Mouse (Mus musculus): ENCODE measurements around the gene Gm14412.
"Not testable (repeated sequence)": the region's sequence is repeated elsewhere in the genome, so short reads cannot be mapped to it uniquely, and the experiment has no call there.

Gm14412 gene

DNA sequence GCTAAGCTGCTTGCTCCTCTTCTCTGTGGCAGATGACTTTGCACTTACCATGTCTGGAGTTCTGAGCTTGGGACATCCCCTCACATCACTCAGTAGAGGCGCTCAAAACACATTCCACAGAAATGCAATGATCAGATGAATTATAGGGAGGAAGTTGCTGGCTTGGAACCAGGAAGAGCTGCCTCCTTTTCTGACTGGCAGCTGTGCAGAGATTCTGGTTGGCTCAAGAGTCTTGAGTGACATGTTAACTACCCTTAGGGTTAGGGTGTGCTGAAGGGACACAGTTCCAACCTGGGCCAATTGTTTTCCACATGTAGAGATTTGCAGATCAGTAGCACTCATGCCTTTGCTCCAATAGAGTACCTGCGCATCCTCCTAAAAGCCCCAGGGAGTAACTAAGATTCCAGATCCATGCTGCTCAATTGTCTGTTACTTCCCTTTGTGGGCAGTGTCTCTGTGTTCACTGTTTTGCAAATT, at the start of gene Gm14412:
Gene Gm14412, minus strand, starts transcription at position 51 of the 477 bp plus-strand sequence.
- not testable (repeated sequence) for DNase-seq (ENCODE audit: inconsistent age in 2 of 2, low spot score in 1 of 2)

- DNase-seq (ENCODE audit: inconsistent age in 2 of 2, low spot score in 1 of 2) = peak in 1 of 2 experiments; percentile 21
Observed at GRCm38 (mm10) chr2:177329661-177330292, 5.7 kb upstream of the Gm14412 start.

DNA sequence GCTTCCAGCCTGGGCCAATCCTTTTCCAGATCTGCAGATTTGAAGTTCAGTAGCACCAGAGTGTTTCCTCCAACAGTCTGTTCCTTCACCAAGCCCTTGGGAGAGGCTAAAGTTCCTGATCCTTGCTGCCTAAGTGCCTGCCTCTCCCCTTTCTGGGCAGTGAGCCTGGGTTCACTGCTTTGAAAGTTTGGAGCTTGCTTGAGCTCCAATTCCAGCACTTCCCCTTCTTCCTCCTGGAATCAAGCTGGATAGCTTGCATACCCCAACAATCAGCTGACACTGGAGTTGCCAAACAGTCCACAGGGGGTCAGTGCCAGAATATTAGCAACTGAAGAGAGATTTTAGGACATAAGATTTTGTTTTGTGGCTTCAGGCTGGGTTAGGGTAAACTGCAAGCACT, 2.7 kb downstream of the Gm14412 start:
- DNase-seq (ENCODE audit: inconsistent age in 2 of 2, low spot score in 1 of 2) = peak in 1 of 2 experiments; percentile 23

- peak in 1 of 2 experiments; percentile 40 for DNase-seq (ENCODE audit: inconsistent age in 2 of 2, low spot score in 1 of 2)
Observed at GRCm38 (mm10) chr2:177320786-177321320, 3.3 kb downstream of the Gm14412 start.

- DNase-seq (ENCODE audit: inconsistent age in 2 of 2, low spot score in 1 of 2) = no peak
Observed at GRCm38 (mm10) chr2:177318996-177319395, 5.1 kb downstream of the Gm14412 start.

DNA sequence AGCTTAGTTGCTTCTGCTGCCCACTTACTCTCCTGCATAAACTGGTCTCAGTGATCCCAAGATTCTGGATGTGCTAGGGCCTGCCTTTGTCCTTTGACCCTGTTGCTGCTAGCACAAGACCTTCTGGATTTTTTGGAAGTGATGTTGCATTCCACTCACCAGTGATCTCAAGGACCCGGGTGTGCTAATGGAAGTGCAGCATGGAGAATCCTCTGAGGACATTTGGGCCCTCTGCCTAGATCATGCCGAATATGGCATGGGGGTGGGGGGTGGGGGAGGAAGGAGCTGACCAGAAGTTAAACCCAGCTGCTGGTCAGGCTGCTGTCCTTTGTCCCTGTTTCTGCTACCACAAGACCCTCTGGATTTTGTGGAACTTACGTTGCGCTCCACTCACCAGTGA, 14.5 kb downstream of the Gm14412 start:
- not testable (repeated sequence) for DNase-seq (ENCODE audit: inconsistent age in 2 of 2, low spot score in 1 of 2)

DNA sequence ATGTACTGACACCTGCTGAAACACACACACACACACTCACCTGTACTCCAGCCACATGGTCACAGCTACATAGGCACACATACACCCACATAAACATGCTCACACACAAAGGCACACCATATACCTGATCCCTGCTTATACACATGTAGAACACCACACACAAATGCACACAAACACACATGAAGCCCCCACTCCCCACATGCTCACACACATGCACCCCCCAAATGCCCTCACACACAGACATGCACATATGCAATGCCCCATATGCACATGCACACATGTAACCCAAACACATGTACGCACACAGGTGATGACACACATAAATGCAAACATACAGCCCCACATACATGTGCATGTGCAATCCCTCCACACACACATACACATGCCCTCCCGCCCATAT, 19.1 kb downstream of the Gm14412 start:
- DNase-seq (ENCODE audit: inconsistent age in 2 of 2, low spot score in 1 of 2) = not testable (repeated sequence)

DNA sequence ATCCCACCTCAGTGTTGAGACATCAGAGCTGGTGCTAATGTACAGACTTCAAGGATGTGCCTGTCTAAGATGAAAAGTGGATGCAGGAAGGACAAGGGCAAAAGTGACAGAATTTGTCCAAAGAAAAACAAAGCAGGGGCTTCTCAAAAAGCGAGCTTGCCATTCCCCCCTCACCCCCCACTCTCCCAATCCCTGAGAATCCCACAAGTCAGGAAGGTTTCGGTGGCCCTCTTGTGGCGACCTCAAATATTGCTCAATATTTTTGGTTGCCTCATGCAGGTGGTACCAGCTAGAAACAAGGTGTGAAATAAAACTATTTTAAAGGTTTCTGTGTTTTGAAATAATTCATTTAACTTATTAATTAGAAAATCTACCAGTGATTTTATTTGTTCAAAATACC, 40.4 kb downstream of the Gm14412 start:
- peak in 1 of 2 experiments; percentile 52 for DNase-seq (ENCODE audit: inconsistent age in 2 of 2, low spot score in 1 of 2)

GRCm38 (mm10) chr2:177277754-177278153, 46.4 kb downstream of the Gm14412 start:
- peak in 1 of 2 experiments; percentile 18 for DNase-seq (ENCODE audit: inconsistent age in 2 of 2, low spot score in 1 of 2)

GRCm38 (mm10) chr2:177272237-177272636, 51.9 kb downstream of the Gm14412 start:
- not testable (repeated sequence) for DNase-seq (ENCODE audit: inconsistent age in 2 of 2, low spot score in 1 of 2)

GRCm38 (mm10) chr2:177266936-177267335, 57.2 kb downstream of the Gm14412 start, which contains the start of gene Gm14409:
Gene Gm14409, minus strand, starts transcription at chr2:177267036.
- DNase-seq (ENCODE audit: inconsistent age in 2 of 2, low spot score in 1 of 2) = not testable (repeated sequence)

Data from adrenal gland, adult (tissue).